Mouse (Mus musculus): ENCODE measurements around the gene Spx. TPM values are rescaled to one million over a fixed set of nuclear protein-coding genes. Genes with fewer than 3 reads are reported as not detected.

Spx gene
- under 1 TPM; 0.26 to 0.32 TPM for polyA plus RNA-seq (2017; shearing (Covaris generic))

DNA sequence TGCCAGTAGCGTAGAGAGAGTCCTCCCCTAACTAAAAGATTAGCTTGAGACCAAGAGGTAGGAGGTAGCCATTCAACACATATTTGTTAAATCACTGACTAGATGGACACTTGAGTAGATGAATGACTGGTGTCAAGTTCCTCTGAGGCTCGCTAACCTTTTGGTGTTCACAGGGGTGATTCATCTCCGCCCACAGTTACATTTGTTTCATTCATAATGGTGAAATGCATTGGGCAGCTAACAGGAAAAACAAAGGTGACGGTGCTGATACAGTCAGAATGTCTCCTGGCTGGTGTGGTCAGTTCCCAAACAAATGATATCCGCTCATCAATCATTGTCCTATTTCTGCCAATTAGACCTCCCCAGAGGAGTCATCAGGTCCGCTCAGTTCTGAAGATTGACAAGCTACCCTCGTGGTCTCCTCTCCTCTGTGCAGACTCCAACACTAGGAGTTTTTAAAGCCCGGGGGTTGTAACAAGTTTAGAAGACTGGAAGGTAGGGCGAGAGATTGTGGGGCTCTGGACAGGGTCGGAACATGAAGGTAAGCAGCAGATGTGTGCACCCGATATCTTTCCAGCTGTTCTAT lies at the start of gene Spx:
Gene Spx (plus strand): TSS at position 536 of the 586 bp plus-strand sequence.

GRCm38 (mm10) chr6:142387011-142387754 lies 26.1 kb upstream of the Spx start, which contains the start of the genes Recql and Golt1b:
TSS of gene Recql (minus strand) at chr6:142387087.
TSS of gene Golt1b (plus strand) at chr6:142387221.

Other genes starting within 250 kb of the Spx start
- gene Slco1a6, start 204.9 kb upstream of the Spx start, polyA plus RNA-seq (2017; shearing (Covaris generic)), result under 1 TPM; 0.87 to 0.95 TPM
- gene Iapp, start 115.0 kb upstream of the Spx start, polyA plus RNA-seq (2017; shearing (Covaris generic)), result under 1 TPM in 1 of 2 experiments, not detected in 1; 0.22 TPM
- gene Slco1a5, start 90.5 kb upstream of the Spx start, polyA plus RNA-seq (2017; shearing (Covaris generic)), result under 1 TPM in 1 of 2 experiments, not detected in 1; 0.18 TPM
- gene Pyroxd1, start 67.8 kb upstream of the Spx start, polyA plus RNA-seq (2017; shearing (Covaris generic)), result 10 to 100 TPM; 16.0 to 24.1 TPM
- 10 to 100 TPM; 35.7 to 45.2 TPM for gene Recql, start 26.4 kb upstream of the Spx start, polyA plus RNA-seq (2017; shearing (Covaris generic))
- 10 to 100 TPM; 23.4 to 25.7 TPM for gene Golt1b, start 26.2 kb upstream of the Spx start, polyA plus RNA-seq (2017; shearing (Covaris generic))
- gene Gys2, start 59.7 kb downstream of the Spx start, polyA plus RNA-seq (2017; shearing (Covaris generic)), result under 1 TPM in 1 of 2 experiments, not detected in 1; 0.09 TPM
- gene Ldhb, start 94.5 kb downstream of the Spx start, polyA plus RNA-seq (2017; shearing (Covaris generic)), result 100 to 1,000 TPM in 1 of 2 experiments, 10 to 100 TPM in 1; 66.8 to 172 TPM
- under 1 TPM; 0.10 TPM for gene Kcnj8, start 158.2 kb downstream of the Spx start, polyA plus RNA-seq (2017; shearing (Covaris generic))

Measured in activated CD4-positive, CD25-positive, alpha-beta regulatory T cell (primary cell).